Mouse (Mus musculus) ovary, adult 18-20 months (tissue): Measurements from ENCODE around the gene Pros1.

ENCODE experiments used
- DNase-seq: peaks from one replicate; pipeline ENCODE4 v3.0.0; 2022; ENCODE audit warnings: low spot score, mixed read lengths

The Pros1 gene

DNA sequence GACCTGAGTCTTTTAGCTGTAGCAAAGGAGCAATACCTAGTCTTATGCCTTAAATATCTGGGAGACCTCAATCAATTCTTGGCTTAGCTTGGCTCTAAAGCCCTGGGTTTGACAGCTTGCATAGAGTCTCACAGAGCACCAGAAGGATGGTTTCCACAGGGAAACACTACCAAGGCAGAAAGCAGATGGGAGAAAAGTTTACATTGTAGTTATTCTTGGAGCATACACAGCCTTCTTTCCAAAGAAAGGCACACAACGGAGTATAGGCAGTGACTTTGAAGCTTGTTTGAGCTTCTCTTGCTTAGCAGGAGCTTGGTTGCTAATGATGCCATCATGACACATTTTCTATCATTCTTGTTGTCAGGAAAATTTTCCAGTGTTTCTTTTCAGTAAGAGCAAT is 6.0 kb downstream of the Pros1 start:
- DNase-seq = no peak

DNA sequence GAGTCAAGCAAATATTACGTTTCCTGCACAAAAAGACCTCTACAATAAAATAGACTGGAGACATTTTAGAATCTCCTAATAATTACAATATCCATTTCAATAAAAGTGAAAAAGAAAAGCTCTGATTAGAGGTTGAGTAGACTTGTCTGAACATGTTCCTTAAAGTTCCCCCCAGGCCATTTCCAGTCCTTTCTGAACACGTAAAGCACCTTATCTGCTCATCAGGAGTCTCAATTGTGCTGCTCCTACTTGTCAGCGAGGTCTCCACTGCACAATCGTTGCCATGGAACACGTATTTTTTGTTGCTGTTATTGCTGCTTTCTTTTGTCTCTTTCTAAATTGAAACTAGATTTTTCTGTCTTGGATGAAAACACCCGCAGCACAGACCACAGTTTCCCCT is 7.3 kb downstream of the Pros1 start:
- no peak for DNase-seq

DNA sequence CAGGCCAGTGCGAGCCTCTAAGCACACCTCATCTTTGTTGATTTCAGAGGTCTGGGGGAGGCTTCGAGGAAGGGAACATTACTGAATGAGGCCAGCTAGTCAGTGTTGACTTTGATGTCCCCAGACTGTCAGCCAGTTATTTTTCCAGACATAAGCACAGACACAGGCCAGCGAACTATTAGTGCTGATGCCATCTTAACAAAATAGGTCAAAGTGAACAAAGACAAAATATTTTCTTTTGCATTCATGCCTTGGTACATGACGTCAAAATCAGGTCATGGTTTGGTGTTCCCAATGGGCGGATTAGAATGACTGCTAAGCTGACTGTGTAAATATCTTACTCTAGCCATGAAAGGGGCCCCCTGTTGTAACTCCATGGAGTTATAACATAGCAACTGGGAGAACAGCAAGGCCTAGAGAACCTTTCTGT is 18.6 kb downstream of the Pros1 start:
- DNase-seq = peak; percentile 17

DNA sequence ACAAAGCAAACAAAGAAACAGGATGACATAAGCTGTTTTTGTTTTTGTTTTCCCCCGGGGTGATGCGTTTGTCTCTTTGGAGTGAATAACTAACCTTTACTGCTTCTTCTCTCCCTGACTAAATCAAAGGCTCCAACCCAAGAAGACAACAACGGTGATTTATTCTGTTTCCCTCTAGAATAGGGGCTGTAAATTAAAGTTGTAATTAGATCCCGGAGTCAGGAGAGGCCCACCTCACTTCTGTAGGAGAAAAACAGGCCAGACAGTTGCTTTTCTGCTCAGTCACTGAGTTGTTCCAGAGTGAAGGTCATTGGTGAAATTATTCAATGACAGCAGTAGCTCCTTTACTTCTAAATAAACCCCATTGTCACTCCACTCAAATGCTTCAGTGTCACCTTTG is 19.1 kb downstream of the Pros1 start:
- no peak for DNase-seq

DNA sequence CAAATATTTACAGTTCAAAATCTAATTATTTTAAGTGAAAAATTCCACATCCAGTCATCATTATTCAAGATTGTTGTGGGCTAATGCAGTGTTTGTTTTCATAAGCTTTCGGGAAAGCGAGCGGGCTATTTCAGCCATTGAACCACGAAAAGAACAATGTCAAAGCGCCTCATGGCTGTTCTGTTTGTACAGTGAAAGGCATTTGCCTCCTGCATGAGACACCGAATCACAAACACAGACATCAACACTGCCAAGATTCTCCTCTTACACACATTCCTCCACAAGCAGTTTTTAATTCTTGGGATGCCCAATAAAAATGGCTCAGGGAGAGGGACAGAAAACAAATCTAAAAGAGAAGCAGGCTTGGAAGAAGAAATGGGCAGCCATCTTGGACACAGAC is 20.0 kb downstream of the Pros1 start:
- DNase-seq = no peak

DNA sequence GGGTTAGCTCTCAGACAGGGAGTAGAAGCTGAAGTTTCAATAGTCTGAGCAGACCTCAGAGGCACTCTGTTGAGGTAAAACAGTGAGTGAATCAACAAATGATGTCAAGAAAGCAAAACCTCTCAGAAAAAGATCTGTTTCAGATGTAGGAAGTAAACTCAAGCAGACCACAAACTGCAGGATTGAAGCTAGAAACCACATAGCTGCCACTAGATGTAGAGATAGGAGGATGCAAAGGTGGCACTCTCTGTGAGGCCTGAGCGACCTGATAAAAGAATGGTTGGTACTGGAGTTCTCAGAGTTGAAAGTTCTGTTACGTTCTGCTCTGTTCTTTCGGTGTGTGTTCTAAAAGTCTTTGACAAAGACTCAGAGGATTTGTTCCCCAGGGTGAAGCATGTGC is 41.7 kb downstream of the Pros1 start:
- DNase-seq = no peak

DNA sequence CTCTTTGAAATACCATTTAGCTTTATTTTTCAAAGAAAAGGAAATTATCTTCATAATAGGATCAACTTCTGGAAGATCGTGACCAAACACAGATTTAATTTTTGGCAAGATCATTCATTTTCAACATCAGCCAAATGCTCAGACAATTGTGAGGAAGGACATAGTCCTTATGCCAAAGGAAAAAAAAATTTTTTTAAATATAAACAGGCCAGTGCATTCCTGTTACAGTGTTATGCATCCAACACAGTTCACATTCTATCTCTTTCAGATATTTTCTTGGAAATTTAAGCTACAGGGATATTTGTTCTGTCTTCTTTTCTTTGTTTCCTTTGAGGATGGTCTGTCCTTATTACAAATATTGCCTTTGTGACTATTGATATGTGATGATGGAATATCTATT is 57.3 kb downstream of the Pros1 start:
- DNase-seq = no peak

DNA sequence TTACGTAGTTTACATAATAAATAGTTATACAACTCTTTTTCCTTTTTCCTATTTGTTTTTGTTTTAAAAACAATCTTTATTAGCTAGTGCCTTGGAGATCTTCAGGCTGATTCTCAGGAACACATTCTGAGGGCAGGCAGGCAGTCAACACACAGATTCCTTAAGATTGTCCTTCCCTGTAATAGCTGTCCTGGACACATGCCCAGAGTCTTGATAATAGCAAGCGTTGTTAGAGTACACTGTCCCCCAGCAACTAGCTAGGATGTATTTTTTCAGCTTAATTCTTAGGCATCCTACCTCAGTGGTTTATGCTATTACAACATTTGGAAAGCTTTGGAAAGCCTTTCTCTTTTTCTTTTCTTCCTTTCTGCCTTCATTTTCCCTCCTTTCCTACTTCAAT is 58.1 kb downstream of the Pros1 start:
- DNase-seq = peak; percentile 16

DNA sequence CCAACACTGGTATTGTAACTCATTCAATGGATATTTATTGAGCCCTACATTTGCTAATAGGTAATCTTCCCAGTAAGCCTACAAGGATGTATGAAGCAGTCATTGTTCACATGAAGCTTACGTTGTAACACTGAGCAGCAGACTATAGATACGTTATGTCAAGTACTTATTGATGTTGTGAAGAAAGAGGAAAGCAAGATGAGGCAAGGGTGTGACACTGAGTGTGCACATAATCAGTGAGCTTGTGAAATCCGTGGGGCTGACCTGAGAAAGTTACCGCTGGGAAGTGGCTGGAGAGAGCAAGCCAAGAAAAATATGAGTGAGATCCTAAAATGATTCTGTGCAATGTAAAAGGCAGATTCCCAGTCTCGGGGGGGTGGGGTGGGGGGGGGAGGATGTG is 61.4 kb downstream of the Pros1 start:
- no peak for DNase-seq

DNA sequence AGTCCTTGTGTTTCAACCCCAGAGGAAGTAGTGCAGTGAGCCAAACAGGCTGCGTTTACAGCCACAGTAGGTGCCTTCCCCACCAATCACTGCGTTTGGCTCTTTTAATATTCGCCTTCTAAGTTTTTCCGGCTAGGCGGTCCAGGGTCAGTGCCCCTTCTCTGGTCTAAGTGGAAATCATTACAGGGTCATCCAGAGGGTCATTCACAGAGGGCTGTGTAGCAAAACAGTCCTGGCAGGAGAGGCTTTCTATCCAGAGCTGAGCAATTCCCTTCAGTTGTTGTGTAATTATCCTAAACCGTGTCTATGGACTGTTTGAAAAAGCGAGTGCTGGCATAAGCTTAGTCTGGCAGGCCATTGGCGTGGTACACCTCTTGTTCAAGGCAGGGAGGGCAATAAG is 68.1 kb downstream of the Pros1 start:
- no peak for DNase-seq

DNA sequence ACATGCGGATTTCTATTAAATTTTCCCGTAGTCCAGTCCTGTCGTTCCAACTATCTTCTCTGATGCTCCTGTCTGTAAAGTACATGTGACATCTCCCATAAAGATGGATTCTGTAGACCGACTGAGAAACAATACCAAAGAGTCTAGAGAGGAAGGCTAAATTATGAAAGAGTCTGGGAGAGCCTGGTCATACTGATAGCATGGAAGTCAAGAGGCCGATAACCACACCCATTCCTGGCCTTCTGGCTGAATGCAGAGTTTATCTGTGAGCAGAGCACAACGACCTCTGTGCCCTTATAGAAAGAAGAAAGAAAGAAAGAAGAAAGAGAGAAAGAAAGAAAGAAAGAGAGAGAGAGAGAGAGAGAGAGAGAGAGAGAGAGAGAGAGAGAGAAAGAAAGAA is 77.2 kb downstream of the Pros1 start:
- no peak for DNase-seq

DNA sequence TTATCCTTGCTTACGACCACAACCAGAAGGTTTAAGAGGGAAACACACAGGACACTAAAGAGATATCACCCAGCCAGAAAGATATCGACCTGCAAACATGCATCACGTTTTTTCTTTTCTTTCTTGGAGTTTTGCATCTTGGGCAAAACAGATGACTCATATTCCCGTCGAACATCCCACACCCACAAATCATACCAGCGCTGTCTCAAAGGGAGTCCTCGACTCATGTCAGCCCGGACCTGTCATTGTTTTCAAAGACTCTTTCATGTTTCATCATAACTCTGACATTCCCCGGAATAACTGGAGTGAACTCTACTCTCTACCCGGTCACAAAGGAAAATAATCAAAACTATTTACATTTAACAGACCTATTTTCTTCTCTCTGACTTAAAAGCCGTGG is 82.2 kb downstream of the Pros1 start:
- no peak for DNase-seq

DNA sequence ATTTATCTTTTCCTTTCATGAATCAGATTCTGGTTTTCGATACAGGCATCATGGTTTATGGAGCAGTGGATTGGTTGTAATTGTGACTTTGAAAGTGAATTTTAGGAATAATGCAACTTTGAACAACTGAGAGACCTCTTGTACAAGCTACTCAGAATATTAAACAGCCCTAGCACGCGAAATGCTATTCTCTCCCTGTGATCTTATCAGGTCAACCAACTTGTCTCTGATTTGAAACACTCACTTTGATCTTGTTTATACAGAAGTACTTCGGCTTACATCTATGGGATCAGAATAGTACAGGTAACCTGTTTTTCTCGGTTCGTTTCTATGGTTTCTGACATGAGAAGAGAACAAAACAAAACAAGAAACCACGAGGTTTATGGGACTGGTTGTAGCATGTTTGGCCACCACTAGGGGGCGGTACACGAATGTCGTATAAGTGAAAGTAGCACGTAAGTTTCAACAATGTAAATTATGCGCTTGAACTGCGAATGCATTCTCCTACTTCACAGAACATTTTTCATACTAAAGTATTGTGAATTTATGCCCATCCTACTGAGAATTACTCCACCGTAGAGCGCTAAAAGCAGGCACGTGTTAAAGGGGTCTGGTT is 86.4 kb downstream of the Pros1 start:
- peak; percentile 19 for DNase-seq

DNA sequence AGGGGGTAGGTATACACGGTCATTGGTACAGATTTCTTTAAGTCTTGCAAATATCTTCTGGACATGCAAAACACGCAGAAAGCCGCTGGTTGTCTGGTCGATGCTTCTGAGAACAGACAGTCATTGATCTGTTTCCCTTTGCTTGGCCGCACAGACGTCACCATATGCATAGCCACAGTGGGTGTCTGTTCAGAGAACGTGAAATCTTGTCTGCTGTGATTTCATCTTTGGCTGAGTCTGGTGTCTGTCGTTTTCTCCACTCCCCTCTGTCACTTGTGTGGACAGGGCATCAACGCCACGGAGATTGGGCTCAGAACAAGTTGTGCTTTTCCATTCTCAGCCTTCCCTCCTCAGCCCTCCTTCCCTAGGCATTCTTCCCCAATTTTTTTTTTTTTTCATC is 87.7 kb downstream of the Pros1 start:
- no peak for DNase-seq

DNA sequence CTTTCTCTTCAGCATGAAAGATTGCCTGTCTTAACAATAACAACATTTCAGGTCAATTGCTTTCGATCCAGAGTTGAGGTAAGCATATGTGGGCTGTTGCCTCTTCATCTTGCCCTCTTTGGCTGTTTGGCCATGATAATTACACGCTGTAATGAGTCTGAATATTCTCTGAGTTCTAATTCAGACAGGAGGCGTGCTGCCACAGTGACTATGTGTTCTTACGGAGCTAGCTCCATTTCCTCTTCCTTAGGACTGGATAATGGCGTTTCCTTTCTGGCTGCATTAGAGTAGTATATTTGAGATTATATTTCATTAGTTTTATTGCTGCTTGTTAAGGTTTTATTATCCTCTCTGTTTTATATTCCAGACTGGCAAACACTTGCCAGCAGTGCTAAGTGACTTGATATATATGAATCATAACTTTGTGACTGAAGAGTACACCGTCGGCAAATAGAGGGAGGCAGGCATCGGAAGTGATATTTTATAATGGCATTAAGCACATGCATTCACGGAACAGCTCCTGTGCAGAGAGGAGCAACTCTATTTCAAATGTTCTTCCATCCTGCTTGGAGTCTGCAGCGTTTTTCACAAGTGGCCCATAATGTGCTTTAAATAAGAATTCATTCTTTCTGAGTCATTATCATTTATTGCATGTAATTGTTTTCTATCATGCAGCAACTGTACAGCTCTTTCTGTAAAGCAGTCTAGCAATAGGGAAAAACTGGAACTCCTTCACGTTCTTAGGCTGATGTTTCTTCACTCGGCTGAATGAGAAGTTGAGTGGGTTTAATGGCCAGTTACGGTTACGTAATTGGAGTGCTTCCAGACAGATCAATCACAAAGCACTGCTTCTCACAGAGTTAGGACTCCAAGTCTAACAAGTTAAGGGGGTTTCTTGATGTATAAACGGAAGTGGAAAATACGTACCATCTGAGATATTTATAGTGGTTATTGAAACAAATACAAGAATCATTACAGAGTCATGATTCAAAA is 88.6 kb downstream of the Pros1 start:
- no peak for DNase-seq

DNA sequence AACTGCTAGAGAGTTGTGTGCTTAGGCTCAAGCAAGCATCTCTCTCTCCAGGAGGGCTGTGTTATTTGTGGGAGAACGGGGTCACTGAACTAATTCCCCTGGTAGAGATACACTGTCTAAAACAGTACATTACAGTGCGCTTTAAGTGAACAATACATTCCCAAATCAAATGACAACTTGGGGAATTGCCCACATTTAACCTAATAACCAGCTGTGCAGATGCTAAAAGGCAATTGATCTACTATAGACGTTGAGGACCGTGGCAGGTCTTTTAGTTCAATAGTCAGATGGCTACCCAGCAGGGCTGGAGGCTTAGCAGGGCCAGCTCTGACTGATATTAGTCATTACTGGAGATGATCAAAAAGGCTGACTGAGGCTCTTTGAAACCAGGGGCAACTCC is 104.4 kb downstream of the Pros1 start:
- no peak for DNase-seq

DNA sequence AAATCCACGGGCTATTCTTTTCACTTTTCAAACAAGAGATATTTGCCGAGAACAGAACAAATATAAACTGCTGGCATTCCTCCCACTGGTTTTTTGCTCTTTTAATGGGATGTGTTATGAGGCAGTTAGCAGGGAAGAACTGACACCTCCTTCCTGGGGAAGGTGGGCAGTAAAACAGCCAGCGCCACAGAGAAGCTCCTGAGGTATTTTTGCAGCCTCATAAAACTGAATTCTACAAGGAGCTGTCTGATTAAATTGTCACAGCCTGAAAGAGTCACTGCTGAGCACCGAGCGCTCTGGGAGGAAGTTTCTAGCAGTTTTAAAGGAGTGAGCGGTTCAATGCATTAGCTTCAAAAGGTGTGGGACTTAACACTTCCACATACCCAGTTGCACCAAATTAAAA is 110.3 kb downstream of the Pros1 start:
- no peak for DNase-seq

DNA sequence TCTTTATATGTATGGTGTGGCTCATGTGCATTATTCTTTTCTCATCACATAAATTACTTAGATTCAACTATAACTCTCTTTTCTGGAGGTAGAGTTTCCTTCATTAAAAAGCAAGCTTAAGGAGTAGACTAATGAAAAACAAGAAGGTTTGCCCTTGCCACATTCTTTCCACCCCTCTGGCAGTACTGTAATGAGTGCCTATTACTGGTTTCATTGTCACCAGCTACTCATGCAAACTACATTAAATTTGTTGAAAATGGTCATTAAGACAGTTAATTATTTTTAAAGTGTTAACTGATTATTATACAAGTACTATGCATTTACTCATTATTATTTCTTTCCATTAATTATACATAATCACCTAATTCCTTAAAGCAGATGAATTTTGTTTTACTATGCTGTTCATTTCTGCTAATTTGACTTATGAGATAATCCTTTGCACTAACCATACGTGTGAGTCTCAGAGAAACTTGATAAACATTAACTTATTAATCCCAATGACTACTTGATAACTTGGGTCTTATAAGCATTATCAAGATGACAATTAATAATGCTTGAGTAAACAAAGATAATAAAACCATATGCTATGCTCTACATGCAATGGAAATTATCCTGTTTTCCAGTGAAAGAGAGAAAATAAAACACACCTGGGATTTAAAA is 117.7 kb downstream of the Pros1 start:
- no peak for DNase-seq

DNA sequence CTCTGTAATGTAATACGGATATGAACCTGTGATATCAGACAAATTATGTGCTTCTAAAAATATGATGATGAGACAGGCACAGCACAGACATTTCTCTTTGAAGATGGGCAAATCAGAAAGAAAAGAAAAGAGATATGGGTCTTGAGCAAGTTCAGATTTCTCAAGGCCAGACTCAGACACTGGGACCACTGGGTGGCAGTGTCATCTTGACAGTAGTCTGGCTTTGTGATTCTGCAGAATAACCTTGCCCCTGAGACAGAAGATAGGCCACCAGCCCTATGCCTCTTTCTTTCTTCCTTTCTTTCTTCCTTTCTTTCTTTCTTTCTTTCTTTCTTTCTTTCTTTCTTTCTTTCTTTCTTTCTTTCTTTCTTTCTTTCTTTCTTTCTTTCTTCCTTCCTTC is 120.8 kb downstream of the Pros1 start:
- DNase-seq = no peak
